Mouse (Mus musculus) liver, postnatal 0 days (tissue): ENCODE data around the gene Stk24.
A peak's percentile ranks its signal among the peaks of the same experiment; 100 is the strongest.

ENCODE experiments used
- CTCF ChIP-seq: sonication (generic); IDR thresholded peaks from 2 replicates; pipeline ENCODE4 v1.5.1; 2016; ENCODE audit warnings: antibody characterized with exemption, low read depth
- EP300 ChIP-seq: IDR thresholded peaks from 2 replicates; pipeline ENCODE4 v1.6.1; 2016; ENCODE audit warnings: antibody characterized with exemption, low read depth, mild to moderate bottlenecking

GRCm38 (mm10) chr14:121422664-121423340 is 43.0 kb upstream of the Stk24 start:
- no peak for TF ChIP-seq CTCF
- TF ChIP-seq EP300: peak; percentile 70
